Mouse (Mus musculus) brain, embryonic 14.5 days (tissue): Measurements from ENCODE around the gene Nolc1.

Experiments used
- CTCF ChIP-seq: fragments of 200-500 bp; IDR thresholded peaks from 2 replicates; pipeline ENCODE4 v1.5.1; 2012; ENCODE audit warnings: inconsistent platforms, mild to moderate bottlenecking, moderate library complexity, borderline replicate concordance; ENCODE audit not compliant: insufficient read depth, insufficient read length; ENCODE audit errors: extremely low read depth
- POLR2A ChIP-seq: fragments of 200-500 bp; IDR thresholded peaks from 2 replicates; pipeline ENCODE4 v1.6.1; 2012; ENCODE audit warnings: mild to moderate bottlenecking, inconsistent platforms, borderline replicate concordance; ENCODE audit not compliant: poor library complexity, insufficient read depth, insufficient read length, severe bottlenecking; ENCODE audit errors: extremely low read depth

GRCm38 (mm10) chr19:46119458-46119857, 43.8 kb downstream of the Nolc1 start:
- TF ChIP-seq POLR2A (no peak), CTCF (no peak)
